Mouse (Mus musculus): ENCODE data around the gene Syde2.

GRCm38 (mm10) chr3:145951287-145952165 lies 36.1 kb upstream of the Syde2 start:
- TF ChIP-seq CTCF (IDR thresholded peaks at IDR 0.05; ENCODE audit: borderline replicate concordance, control insufficient read depth, extremely low read depth, insufficient read depth, low read length, poor library complexity) (no peak), POLR2A (IDR thresholded peaks at IDR 0.05; ENCODE audit: control insufficient read depth, extremely low read depth, insufficient read depth, low read length, poor library complexity) (no peak)
